Mouse (Mus musculus) midbrain, embryonic 16.5 days (tissue): ENCODE data around the gene Vwc2l. TPM values are rescaled to one million over a fixed set of nuclear protein-coding genes. Genes with fewer than 3 reads are reported as not detected.
A peak's percentile ranks its signal among the peaks of the same experiment; 100 is the strongest.

Experiments
- ATAC-seq: fragments of 200-750 bp; cut with Nextera tagmentation; 2 replicates; pipeline ENCODE4 v1.8.0; 2017; ENCODE audit warnings: moderate TSS enrichment
- H3K27ac ChIP-seq: fragments of 300-500 bp; sonication (generic); 2 replicates; pipeline ENCODE4 v1.5.1; 2014; ENCODE audit warnings: mild to moderate bottlenecking, low read length, mixed read lengths
- H3K27me3 ChIP-seq: fragments of 300-500 bp; sonication (generic); 2 replicates; pipeline ENCODE4 v1.6.1; 2014; ENCODE audit warnings: low read depth, low read length, mixed read lengths; ENCODE audit not compliant: control insufficient read depth, insufficient read depth
- H3K36me3 ChIP-seq: fragments of 300-500 bp; sonication (generic); 2 replicates; pipeline ENCODE4 v1.6.1; 2014; ENCODE audit warnings: mild to moderate bottlenecking, low read length, moderate library complexity, mixed read lengths; ENCODE audit not compliant: control insufficient read depth, insufficient read depth
- H3K4me1 ChIP-seq: fragments of 300-500 bp; sonication (generic); 2 replicates; pipeline ENCODE4 v1.6.1; 2014; ENCODE audit warnings: mild to moderate bottlenecking, low read length, mixed read lengths; ENCODE audit not compliant: control insufficient read depth, insufficient read depth
- H3K4me2 ChIP-seq: fragments of 300-500 bp; sonication (generic); 2 replicates; pipeline ENCODE4 v1.6.1; 2014; ENCODE audit warnings: mild to moderate bottlenecking, low read length, mixed read lengths
- H3K4me3 ChIP-seq: fragments of 300-500 bp; sonication (generic); 2 replicates; pipeline ENCODE4 v1.5.1; 2014; ENCODE audit warnings: low read depth, mild to moderate bottlenecking, low read length, moderate library complexity, mixed read lengths
- H3K9ac ChIP-seq: fragments of 300-500 bp; sonication (generic); 2 replicates; pipeline ENCODE4 v1.6.1; 2014; ENCODE audit warnings: low read depth, low read length, mixed read lengths
- H3K9me3 ChIP-seq: fragments of 300-500 bp; sonication (generic); replicated peaks from 2 replicates; pipeline ENCODE4 v1.6.1; 2014; ENCODE audit warnings: mild to moderate bottlenecking, low read length, mixed read lengths; ENCODE audit not compliant: control insufficient read depth, poor library complexity, severe bottlenecking
- WGBS: fragments of 180-500 bp; shearing (Covaris S2); extraction: QIAGEN DNeasy Blood & Tissue Kit; methylation state at CpG from one replicate; pipeline ENCODE4 v1.1.7; 2014; 5-methylcytosine and 5-hydroxymethylcytosine counted together
- polyA plus RNA-seq: library from polyadenylated mRNA; unstranded; fragments of >200 nt; fragmentation: Nextera tagmentation; extraction: Ambion mirVana; gene quantifications from 2 replicates; pipeline ENCODE4 v1.2.1, GENCODE M21; 2015

Vwc2l gene
- 14.2 and 15.1 TPM in 2 replicates for polyA plus RNA-seq

DNA sequence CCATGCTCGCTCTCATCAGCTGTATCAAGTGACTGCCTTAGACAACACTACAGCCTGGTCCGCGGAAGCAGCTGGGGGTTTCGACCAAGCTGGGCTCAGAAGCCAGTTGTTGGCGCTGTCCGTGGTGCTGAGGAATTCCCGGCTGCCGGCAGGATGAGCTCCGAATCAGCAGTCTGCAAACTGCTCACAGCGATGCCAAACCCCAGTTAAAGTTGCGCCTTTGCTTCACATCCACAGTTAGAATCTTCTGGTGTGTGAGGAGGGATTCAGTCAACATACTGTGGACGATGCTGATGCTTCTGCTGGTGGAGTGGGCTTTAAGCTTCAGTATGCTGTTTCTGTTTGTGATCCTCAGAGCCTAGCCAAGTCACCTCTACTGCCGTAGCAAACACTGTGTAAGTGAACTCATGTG is at the start of gene Vwc2l:
TSS of gene Vwc2l (plus strand) at position 61 of the 412 bp plus-strand sequence.
- WGBS: 4% methylated on average over 13 of the region's 13 CpGs

DNA sequence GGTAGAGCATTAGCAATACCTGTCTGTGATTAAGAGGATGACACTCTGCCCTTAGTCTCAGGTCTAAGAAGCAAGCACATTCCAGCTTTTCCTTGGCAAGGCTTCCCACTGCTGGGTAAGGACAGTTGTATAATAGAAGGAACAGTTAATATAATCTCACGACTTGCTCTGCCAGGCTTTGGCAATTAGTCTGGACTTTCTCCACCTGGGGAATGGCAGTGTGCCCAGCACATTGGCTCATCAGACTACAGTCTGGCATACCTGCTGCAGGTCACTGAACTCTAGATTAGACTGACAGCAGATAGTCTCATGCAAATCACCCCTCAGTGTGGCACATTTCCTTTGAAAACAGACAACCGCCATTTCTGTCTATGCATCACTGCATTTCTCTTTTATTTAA is 33.0 kb upstream of the Vwc2l start:
- no peak overlapping the region for H3K27ac ChIP-seq
- ATAC-seq: no peak
- no peak overlapping the region for H3K4me3 ChIP-seq
- no peaks in the 10 kb centered on the region for H3K9me3 ChIP-seq
- no peak overlapping the region for H3K9ac ChIP-seq
- H3K4me1 ChIP-seq: no peaks in the 10 kb centered on the region
- WGBS: 84% methylated on average over 2 of the region's 2 CpGs
- no peaks in the 10 kb centered on the region for H3K36me3 ChIP-seq
- H3K4me2 ChIP-seq: no peak overlapping the region
- no peaks in the 10 kb centered on the region for H3K27me3 ChIP-seq

More for the DNA sequence above, at the start of gene Vwc2l:
- Histone ChIP-seq H3K9ac (peak within 1 kb of the TSS; percentile 65), H3K4me1 (peaks cover 4% of the 10 kb centered on the region; the same call in 1 of the 2 replicates), H3K4me2 (peak within 1 kb of the TSS; percentile 69), H3K27me3 (no peaks in the 10 kb centered on the region), H3K4me3 (peak within 1 kb of the TSS; percentile 48), H3K9me3 (no peaks in the 10 kb centered on the region), H3K27ac (peak within 1 kb of the TSS; percentile 74), H3K36me3 (no peaks in the 10 kb centered on the region)
- ATAC-seq: peak; percentile 91

DNA sequence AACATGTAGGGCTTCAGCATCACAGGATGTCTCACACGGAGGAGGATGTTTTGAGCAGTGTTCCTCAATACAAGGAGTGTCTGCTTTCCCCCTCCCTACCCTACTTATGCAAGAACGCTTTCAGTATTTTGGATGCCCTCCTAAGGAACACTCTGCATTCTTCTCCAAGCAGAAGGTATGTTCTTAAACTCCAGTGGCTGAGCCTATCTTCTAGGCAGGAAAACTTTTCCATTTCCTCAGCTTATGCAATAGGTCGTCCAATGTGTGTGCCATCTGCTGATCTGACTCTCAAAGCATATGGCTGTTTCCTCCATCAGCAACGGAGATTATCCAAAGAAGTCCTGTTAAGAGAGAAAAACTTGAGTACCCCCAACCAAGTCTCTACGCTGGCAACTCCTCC is 25.2 kb upstream of the Vwc2l start:
- no peak for ATAC-seq
- H3K4me2 ChIP-seq: no peak overlapping the region
- no peaks in the 10 kb centered on the region for H3K4me1 ChIP-seq
- no peak overlapping the region for H3K4me3 ChIP-seq
- H3K36me3 ChIP-seq: no peaks in the 10 kb centered on the region
- WGBS: 84% methylated on average over 5 of the region's 5 CpGs
- no peak overlapping the region for H3K27ac ChIP-seq
- H3K9me3 ChIP-seq: no peaks in the 10 kb centered on the region
- H3K27me3 ChIP-seq: no peaks in the 10 kb centered on the region
- H3K9ac ChIP-seq: no peak overlapping the region

DNA sequence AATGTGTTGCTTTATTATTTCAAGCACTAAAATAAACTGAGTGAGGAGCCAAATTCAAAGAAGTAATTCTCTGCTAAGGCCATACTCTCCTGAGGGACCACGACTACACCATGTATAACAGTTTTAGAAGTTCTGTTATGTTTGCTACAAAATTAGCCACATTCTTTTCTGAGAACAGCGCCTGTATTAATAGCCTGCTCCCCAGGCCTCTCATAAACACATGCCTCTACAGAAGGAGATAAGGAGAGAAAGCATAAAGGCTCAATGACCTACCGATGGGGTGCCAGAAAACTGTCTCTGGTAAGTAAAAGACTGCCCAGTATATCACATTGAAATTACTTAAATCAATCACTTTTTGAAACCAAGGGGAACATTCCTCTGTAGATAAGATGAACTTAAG is 21.6 kb upstream of the Vwc2l start:
- no peak overlapping the region for H3K4me3 ChIP-seq
- H3K27me3 ChIP-seq: no peaks in the 10 kb centered on the region
- no peak for ATAC-seq
- H3K4me2 ChIP-seq: no peak overlapping the region
- H3K9ac ChIP-seq: no peak overlapping the region
- H3K4me1 ChIP-seq: no peaks in the 10 kb centered on the region
- no peaks in the 10 kb centered on the region for H3K36me3 ChIP-seq
- H3K27ac ChIP-seq: no peak overlapping the region
- no peaks in the 10 kb centered on the region for H3K9me3 ChIP-seq
- 84% methylated on average over 3 of the region's 3 CpGs for WGBS

DNA sequence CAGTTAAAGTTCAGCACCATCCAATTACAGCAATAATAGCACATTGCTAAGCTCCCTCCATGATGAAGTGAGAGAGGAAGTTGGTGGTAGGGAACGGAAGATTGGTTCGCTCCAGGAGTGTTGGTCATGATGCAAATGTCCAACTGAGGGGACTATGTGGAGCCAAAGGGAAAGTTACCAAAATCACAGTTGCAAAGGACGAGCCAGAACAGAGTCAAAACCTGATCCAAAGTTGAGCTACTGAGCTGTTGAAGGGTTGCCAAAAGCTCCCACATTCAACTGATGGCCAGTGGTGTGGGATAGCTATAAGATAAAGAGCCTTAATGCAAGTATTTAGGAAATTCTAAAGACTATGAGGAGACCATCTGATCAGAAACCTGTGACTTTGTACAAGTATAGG is 19.7 kb upstream of the Vwc2l start:
- Histone ChIP-seq H3K27me3 (no peaks in the 10 kb centered on the region), H3K4me2 (no peak overlapping the region), H3K9ac (no peak overlapping the region), H3K9me3 (no peaks in the 10 kb centered on the region), H3K4me3 (no peak overlapping the region), H3K4me1 (no peaks in the 10 kb centered on the region), H3K27ac (no peak overlapping the region), H3K36me3 (no peaks in the 10 kb centered on the region)
- 81% methylated on average over 3 of the region's 3 CpGs for WGBS
- no peak for ATAC-seq

DNA sequence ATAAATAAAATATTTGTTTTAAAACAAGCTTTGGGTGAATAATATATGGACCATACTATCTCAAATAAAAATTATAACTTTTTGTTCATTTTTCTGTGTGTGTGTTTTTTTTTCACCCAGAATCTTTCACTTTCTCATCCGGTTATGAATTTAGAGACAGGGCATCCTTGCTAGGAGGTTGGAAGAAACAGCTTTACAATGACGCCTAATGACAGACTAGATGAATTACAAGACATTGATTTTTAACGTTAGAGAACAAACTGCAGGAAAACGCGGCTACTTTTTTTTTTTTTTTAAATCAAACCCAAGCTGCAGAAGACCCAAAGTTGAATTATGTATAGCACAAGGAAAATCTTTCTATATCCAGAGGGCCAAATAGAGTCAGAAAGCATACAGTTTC is 470 bp upstream of the Vwc2l start:
- H3K9ac ChIP-seq: peak overlapping the region; percentile 65
- peaks cover 4% of the 10 kb centered on the region; the same call in 1 of the 2 replicates for H3K4me1 ChIP-seq
- H3K4me2 ChIP-seq: peak overlapping the region; percentile 69
- H3K27ac ChIP-seq: peak overlapping the region; percentile 74; the same call in 1 of the 2 replicates
- WGBS: 31% methylated on average over 5 of the region's 5 CpGs
- H3K9me3 ChIP-seq: no peaks in the 10 kb centered on the region
- 0 out of 2 replicates have a peak, but pooled peaks have one; percentile 51 for ATAC-seq
- H3K36me3 ChIP-seq: no peaks in the 10 kb centered on the region
- no peaks in the 10 kb centered on the region for H3K27me3 ChIP-seq
- H3K4me3 ChIP-seq: peak overlapping the region; percentile 48

DNA sequence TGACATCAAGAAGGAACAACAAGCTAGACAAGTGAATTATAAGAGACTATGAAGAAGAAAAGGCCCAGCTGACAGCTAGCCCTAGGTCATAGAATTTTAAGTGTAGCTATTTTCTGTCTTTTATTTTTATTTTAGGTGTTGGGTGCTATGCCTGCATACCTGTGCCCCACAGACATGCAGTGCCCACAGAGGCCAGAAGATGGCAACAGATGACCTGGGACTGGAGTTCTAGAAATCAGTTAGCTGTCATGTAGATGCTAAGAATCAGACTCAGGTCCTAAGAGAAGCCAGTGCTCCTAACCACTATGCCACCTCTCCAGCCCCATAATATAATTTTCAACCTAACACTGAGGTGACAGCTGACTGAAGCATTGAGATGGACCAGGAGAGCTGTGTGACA is 61.6 kb downstream of the Vwc2l start:
- Histone ChIP-seq H3K27ac (no peak overlapping the region), H3K4me1 (no peaks in the 10 kb centered on the region), H3K4me3 (no peak overlapping the region), H3K9ac (no peak overlapping the region), H3K4me2 (no peak overlapping the region), H3K27me3 (no peaks in the 10 kb centered on the region), H3K36me3 (no peaks in the 10 kb centered on the region), H3K9me3 (no peaks in the 10 kb centered on the region)
- ATAC-seq: no peak

DNA sequence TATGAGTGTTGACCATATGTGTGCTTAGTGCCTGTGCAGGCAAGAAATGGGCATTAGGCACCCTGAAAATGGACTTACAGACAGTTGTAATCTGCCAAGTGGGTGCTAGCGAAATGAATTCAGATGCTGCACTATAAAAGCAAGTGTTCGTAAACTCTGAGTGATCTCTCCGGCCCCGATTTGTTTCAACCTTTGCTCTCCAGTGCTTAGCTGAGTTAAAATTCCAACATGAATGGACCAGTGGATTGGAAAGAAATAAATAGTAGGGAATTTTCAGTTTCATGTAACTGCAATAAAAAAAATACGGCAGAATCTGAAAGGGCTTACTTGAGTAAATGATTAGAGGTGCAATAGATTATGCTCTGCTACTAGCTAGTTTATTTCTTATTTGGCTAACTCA is 66.1 kb downstream of the Vwc2l start:
- no peaks in the 10 kb centered on the region for H3K27me3 ChIP-seq
- WGBS: 93% methylated on average over 5 of the region's 5 CpGs
- no peak overlapping the region for H3K4me3 ChIP-seq
- ATAC-seq: no peak
- no peak overlapping the region for H3K27ac ChIP-seq
- H3K36me3 ChIP-seq: no peaks in the 10 kb centered on the region
- no peaks in the 10 kb centered on the region for H3K4me1 ChIP-seq
- H3K4me2 ChIP-seq: no peak overlapping the region
- H3K9me3 ChIP-seq: no peaks in the 10 kb centered on the region
- H3K9ac ChIP-seq: no peak overlapping the region

DNA sequence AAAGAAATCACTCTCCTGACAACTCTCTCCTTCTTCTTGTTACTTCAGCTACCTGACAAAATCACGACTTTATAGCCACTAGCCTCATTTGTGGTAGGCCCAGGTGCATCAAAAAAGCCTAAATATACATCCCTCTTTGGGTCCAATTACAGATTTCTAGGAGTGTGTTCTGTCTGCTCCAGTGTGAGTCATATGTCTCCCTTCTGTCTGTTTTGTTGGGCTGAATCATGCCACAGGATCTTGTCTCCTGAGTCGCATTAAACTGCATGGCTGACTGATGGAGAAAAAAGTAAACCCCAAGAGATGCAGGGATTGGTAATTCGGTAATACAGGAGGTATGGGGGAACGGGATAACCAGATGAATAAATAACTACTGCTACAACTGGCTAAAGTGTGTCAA is 69.6 kb downstream of the Vwc2l start:
- H3K4me2 ChIP-seq: no peak overlapping the region
- ATAC-seq: no peak
- H3K4me1 ChIP-seq: no peaks in the 10 kb centered on the region
- no peaks in the 10 kb centered on the region for H3K27me3 ChIP-seq
- H3K4me3 ChIP-seq: no peak overlapping the region
- 84% methylated on average over 4 of the region's 4 CpGs for WGBS
- H3K9ac ChIP-seq: no peak overlapping the region
- no peaks in the 10 kb centered on the region for H3K9me3 ChIP-seq
- H3K36me3 ChIP-seq: no peaks in the 10 kb centered on the region
- no peak overlapping the region for H3K27ac ChIP-seq
